Mouse (Mus musculus): Measurements from ENCODE around the gene Dtx3. TPM values are rescaled to one million over a fixed set of nuclear protein-coding genes. Genes with fewer than 3 reads are reported as not detected.
"Not testable (repeated sequence)": the region's sequence is repeated elsewhere in the genome, so short reads cannot be mapped to it uniquely, and the experiment has no call there.

Gene Dtx3
- polyA plus RNA-seq, 1 experiment from 2014 or later, result 199 TPM

DNA sequence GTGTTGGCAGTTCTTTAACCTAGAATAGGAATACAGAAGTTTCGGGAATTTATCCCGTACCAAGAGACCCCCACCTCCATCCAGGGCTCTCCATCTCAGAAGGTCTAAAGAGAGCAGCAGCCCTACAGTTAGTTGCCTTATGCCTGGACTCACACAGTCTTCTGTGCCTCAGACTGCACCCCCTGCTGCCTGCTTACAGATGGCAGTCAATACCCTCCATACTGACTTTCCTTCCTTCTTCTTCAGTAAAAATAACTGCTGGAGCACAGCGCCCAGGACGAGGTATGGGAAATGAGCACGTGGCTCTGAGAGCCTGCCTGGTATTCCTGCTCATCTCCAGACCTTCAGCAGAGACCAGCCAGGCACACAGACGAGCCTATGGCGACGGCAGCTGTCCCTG is 4.8 kb upstream of the Dtx3 start:
- Histone ChIP-seq H3K27ac (no peak overlapping the region), H3K9ac (no peak overlapping the region), H3K4me3 (no peak overlapping the region), H3K9me3 (no peaks in the 10 kb centered on the region), H3K27me3 (replicated peaks) (no peaks in the 10 kb centered on the region), H3K36me3 (peaks cover 59% of the 10 kb centered on the region), H3K4me1 (peaks cover 20% of the 10 kb centered on the region), H3K4me2 (replicated peaks) (no peak overlapping the region)
- no peak for ATAC-seq (ENCODE audit: low FRiP score, low read depth)
- 90% methylated on average over 8 of the region's 8 CpGs for WGBS

DNA sequence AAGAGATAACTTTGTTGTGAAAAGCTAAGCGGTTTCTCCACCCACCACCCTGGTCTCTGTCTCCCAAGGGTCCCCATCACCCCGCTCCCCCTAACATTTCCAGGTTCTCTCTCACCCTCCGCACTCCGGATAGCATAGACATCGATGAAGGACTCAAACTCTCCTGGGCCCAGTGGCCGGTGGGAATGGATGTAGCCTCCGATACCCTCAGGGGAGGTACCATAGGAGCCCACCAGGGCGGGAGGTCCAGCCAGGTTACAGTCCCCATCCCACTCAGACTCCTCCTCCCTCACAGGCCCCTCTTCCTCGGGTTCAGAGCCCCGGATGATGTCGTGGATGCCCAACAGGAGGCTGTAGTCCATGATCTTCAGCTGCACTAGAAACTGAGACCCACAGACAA is 3.9 kb upstream of the Dtx3 start:
- no peak overlapping the region for H3K4me2 ChIP-seq (replicated peaks)
- no peak overlapping the region for H3K9ac ChIP-seq
- peaks cover 52% of the 10 kb centered on the region for H3K36me3 ChIP-seq
- H3K4me1 ChIP-seq, result peaks cover 26% of the 10 kb centered on the region
- H3K27me3 ChIP-seq (replicated peaks), result no peaks in the 10 kb centered on the region
- no peak overlapping the region for H3K27ac ChIP-seq
- H3K4me3 ChIP-seq, result no peak overlapping the region
- H3K9me3 ChIP-seq, result no peaks in the 10 kb centered on the region
- no peak for ATAC-seq (ENCODE audit: low FRiP score, low read depth)
- WGBS, result 79% methylated on average over 11 of the region's 11 CpGs

DNA sequence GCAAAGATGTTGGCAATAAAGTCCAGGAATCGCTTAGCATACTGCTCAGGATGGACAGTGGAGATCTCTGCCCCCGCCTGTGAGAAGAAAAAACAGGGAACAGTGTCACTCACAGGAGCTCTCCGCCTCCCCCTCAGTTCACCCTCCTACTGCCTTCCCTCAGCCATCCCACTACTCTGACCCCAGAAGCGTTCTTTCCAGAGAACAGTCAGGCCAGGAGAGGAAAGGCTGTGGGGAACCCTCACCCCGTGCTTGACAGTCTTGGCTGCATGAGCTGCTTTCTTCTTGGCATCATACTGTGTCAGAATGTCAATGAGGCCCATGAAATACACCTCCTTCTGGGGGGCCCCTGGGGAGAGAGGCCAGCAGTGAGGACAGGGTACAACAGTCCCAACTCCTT is 3.5 kb upstream of the Dtx3 start:
- WGBS, result 66% methylated on average over 5 of the region's 5 CpGs
- Histone ChIP-seq H3K4me1 (peaks cover 30% of the 10 kb centered on the region), H3K4me2 (replicated peaks) (no peak overlapping the region), H3K27me3 (replicated peaks) (no peaks in the 10 kb centered on the region), H3K9ac (no peak overlapping the region), H3K9me3 (no peaks in the 10 kb centered on the region), H3K36me3 (peaks cover 52% of the 10 kb centered on the region), H3K27ac (no peak overlapping the region), H3K4me3 (no peak overlapping the region)
- ATAC-seq (ENCODE audit: low FRiP score, low read depth), result no peak

DNA sequence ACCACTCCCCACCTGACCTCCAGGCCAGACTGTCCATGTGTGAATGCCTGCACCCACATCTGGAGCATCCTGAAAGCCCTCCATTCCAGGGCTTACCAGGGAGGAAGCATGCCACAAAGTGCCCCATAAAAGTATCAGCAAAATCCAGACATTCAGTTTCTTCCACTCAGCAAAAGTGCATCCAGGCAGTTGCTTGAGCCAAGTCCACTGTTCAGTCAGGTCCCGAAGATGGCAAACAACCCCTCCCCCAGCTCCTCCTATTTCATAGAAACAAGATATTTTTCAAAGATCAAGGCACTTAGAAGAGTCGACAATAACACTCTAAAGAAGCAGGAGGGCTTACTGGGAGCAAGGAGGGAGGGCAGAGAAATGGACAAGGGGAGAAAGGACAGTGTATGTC is 3.0 kb upstream of the Dtx3 start:
- no peak overlapping the region for H3K9ac ChIP-seq
- peaks cover 46% of the 10 kb centered on the region for H3K36me3 ChIP-seq
- no peak for ATAC-seq (ENCODE audit: low FRiP score, low read depth)
- H3K27me3 ChIP-seq (replicated peaks), result no peaks in the 10 kb centered on the region
- no peak overlapping the region for H3K4me2 ChIP-seq (replicated peaks)
- no peak overlapping the region for H3K4me3 ChIP-seq
- 65% methylated on average over 2 of the region's 2 CpGs for WGBS
- H3K27ac ChIP-seq, result no peak overlapping the region
- peaks cover 30% of the 10 kb centered on the region for H3K4me1 ChIP-seq
- H3K9me3 ChIP-seq, result no peaks in the 10 kb centered on the region

DNA sequence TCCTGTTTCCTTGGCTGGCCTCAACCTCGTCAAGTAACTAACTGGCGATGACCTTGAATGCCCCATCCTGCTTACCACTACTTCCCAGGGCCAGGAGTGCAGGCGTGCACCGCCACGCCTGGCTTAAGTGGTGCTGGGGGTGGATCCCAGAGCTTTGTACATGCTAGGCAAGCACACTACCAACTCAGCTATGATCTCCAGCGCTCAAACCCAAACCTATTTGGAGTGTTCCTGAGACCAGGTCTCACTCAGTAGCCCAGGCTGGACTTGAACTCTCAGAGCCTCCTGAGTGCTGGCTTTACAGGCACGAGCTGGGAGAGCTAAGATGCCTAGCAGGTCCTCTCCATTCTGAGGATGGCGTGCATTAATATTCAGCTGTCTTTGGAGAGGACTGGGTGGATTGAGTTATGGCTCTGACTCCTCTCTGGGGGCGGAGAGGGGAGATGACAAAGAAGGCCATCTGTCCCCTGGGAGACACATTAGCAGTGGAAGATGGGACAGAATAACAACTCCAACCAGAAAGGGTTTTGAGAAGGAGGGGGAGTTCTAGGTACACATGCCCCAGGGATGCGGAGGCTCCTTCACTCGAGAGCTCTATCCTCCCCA is 2.1 kb upstream of the Dtx3 start:
- H3K9ac ChIP-seq, result no peak overlapping the region
- no peaks in the 10 kb centered on the region for H3K9me3 ChIP-seq
- ATAC-seq (ENCODE audit: low FRiP score, low read depth), result no peak
- peaks cover 36% of the 10 kb centered on the region for H3K4me1 ChIP-seq
- H3K27ac ChIP-seq, result no peak overlapping the region; the same call in 1 of the 2 replicates
- WGBS, result 73% methylated on average over 11 of the region's 11 CpGs
- H3K4me2 ChIP-seq (replicated peaks), result 0 out of 2 replicates have a peak overlapping the region, but pooled peaks have one; percentile 12
- no peak overlapping the region for H3K4me3 ChIP-seq
- peaks cover 46% of the 10 kb centered on the region for H3K36me3 ChIP-seq
- no peaks in the 10 kb centered on the region for H3K27me3 ChIP-seq (replicated peaks)

DNA sequence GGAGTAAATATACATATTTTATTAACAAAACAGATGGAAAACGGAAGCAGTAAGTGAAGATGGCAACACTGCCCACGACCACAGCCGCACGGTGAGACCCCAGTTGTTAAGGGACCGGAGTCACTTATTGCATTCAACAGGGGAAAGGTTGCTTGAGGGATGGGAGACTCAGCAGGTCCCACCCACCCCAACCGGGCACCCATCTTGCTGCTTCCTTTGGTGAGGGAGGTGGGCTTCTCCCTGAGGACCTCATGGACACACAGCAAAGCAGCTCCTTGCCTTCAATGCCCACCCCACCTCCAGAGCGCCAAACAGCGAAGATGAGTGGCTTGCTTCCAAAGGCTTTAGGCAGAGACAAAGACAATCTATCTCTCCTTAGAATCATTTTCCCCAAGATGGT is 1.6 kb upstream of the Dtx3 start:
- Histone ChIP-seq H3K27me3 (replicated peaks) (no peaks in the 10 kb centered on the region), H3K9ac (no peak overlapping the region), H3K4me1 (peaks cover 40% of the 10 kb centered on the region), H3K9me3 (no peaks in the 10 kb centered on the region), H3K4me2 (replicated peaks) (no peak overlapping the region), H3K36me3 (peaks cover 47% of the 10 kb centered on the region), H3K4me3 (no peak overlapping the region), H3K27ac (no peak overlapping the region)
- no peak for ATAC-seq (ENCODE audit: low FRiP score, low read depth)
- WGBS, result 90% methylated on average over 8 of the region's 8 CpGs

DNA sequence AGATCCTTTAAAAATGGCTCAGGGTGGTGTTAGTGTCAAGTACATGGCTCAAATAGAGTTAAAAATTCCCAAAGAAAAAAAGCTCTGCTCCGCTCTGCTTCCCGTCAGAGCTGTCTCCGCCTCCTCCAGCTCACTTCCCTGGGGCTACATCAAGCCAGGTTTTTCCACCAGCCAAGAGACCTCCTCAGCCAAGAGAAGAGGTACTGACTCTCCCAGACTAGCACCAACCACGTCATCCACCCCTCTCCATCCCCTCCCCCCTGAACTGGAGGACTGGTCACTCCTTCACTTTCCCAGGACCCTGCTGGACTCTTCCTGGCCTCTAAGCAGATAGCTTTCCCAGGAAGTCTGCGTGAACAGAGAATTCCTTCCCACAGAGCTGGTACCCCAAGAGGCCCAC is 864 bp upstream of the Dtx3 start:
- peaks cover 45% of the 10 kb centered on the region for H3K36me3 ChIP-seq
- no peaks in the 10 kb centered on the region for H3K9me3 ChIP-seq
- 0 out of 2 replicates have a peak overlapping the region, but pooled peaks have one; percentile 92 for H3K9ac ChIP-seq
- no peaks in the 10 kb centered on the region for H3K27me3 ChIP-seq (replicated peaks)
- peaks cover 40% of the 10 kb centered on the region for H3K4me1 ChIP-seq
- peak overlapping the region; percentile 75 for H3K4me2 ChIP-seq (replicated peaks)
- peak; percentile 23 for ATAC-seq (ENCODE audit: low FRiP score, low read depth)
- 5% methylated on average over 5 of the region's 5 CpGs for WGBS
- 0 out of 2 replicates have a peak overlapping the region, but pooled peaks have one; percentile 27 for H3K27ac ChIP-seq
- peak overlapping the region; percentile 95 for H3K4me3 ChIP-seq

DNA sequence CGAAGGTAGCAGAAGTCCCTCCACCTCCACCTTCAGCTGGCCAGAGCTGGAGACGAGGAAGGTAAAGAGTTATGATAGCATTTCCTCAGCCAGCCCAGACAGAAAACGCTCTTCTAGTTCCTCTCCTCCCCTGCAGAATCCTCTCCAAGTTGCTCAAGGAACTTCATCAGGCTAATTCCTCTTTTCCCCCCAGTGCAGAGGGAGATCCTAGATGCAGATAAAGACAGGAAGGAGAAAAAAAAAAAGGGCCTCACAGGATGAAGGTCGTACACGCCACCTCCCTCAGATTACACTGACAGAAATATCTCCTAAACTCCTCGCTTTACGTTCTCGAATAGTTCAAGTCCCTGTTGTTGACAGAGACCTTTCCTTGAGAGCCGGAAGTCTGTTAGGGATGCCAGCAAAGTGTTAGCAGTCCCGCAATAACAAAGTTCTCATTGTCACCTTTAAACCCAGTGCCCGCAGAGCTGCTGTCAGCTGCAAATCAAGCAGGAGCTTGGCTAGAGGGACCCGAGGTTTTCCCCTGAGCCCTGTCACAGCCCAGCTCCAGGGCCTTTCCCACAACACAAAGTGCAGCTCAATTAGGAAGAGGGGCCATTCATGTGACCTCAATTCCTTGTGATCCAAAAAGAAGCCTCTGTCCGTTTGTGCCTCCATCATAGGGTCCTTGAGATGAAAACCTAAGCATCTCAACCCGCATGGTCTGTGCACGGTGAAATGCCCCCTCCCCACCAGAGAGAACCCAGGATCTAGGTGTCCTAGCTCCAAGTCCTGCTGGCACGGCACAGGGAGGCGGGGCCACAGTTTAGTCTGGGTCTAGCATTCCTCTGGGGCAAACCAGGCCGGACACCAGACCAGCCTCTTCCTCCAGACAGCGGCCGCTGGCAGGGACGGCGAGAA is 850 bp downstream of the Dtx3 start:
- H3K27ac ChIP-seq, result peak overlapping the region; percentile 83
- peak overlapping the region; percentile 75 for H3K4me2 ChIP-seq (replicated peaks)
- peaks cover 37% of the 10 kb centered on the region for H3K36me3 ChIP-seq
- WGBS, result 20% methylated on average over 22 of the region's 22 CpGs
- H3K9me3 ChIP-seq, result no peaks in the 10 kb centered on the region
- peaks cover 57% of the 10 kb centered on the region for H3K4me1 ChIP-seq
- no peaks in the 10 kb centered on the region for H3K27me3 ChIP-seq (replicated peaks)
- H3K4me3 ChIP-seq, result peak overlapping the region; percentile 95
- peak overlapping the region; percentile 92 for H3K9ac ChIP-seq
- ATAC-seq (ENCODE audit: low FRiP score, low read depth), result peak; percentile 12; the same call in 1 of the 2 replicates

DNA sequence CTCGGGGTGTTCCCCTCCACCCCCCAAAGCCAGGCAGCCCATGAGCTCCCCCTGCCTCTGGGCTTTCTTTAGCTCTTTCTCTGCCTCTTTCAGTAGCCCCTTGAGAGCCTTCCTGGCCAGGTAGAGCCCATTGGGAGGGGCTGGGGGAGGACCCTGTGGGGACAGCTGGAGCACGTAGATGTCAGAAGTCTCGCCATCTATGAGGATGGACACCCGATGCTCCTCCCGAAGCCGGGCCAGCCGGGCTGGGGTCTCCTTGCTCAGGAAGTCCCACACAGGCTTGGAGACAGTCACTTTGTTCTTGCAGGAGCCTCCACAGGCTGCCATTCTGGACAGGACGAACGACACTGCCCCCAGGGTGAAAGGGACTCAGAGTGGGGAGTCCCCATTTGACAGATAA is 2.5 kb downstream of the Dtx3 start:
- H3K4me2 ChIP-seq (replicated peaks), result 0 out of 2 replicates have a peak overlapping the region, but pooled peaks have one; percentile 12
- no peaks in the 10 kb centered on the region for H3K27me3 ChIP-seq (replicated peaks)
- ATAC-seq (ENCODE audit: low FRiP score, low read depth), result no peak
- peaks cover 21% of the 10 kb centered on the region for H3K36me3 ChIP-seq
- H3K27ac ChIP-seq, result no peak overlapping the region
- 85% methylated on average over 9 of the region's 9 CpGs for WGBS
- H3K9ac ChIP-seq, result no peak overlapping the region
- no peaks in the 10 kb centered on the region for H3K9me3 ChIP-seq
- H3K4me1 ChIP-seq, result peaks cover 68% of the 10 kb centered on the region
- no peak overlapping the region for H3K4me3 ChIP-seq

DNA sequence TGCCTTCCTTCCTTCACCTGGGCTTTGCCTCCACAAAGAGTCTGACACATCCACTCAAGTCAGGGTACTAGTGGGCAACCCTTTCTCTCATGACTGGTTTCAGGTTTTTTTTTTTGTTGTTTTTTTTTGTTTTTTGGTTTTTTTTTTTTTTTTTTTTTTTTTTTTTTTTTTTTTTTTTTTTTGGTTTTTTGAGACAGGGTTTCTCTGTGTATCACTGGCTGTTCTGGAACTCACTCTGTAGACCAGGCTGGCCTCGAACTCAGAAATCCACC is 3.5 kb downstream of the Dtx3 start:
- not testable (repeated sequence) for H3K27me3 ChIP-seq (replicated peaks); H3K27ac ChIP-seq; ATAC-seq (ENCODE audit: low FRiP score, low read depth); H3K9me3 ChIP-seq; H3K4me3 ChIP-seq; H3K9ac ChIP-seq; H3K4me2 ChIP-seq (replicated peaks)
- Histone ChIP-seq H3K4me1 (peaks cover 69% of the 10 kb centered on the region), H3K36me3 (peaks cover 19% of the 10 kb centered on the region)
- 95% methylated on average over 1 of the region's 1 CpGs for WGBS

DNA sequence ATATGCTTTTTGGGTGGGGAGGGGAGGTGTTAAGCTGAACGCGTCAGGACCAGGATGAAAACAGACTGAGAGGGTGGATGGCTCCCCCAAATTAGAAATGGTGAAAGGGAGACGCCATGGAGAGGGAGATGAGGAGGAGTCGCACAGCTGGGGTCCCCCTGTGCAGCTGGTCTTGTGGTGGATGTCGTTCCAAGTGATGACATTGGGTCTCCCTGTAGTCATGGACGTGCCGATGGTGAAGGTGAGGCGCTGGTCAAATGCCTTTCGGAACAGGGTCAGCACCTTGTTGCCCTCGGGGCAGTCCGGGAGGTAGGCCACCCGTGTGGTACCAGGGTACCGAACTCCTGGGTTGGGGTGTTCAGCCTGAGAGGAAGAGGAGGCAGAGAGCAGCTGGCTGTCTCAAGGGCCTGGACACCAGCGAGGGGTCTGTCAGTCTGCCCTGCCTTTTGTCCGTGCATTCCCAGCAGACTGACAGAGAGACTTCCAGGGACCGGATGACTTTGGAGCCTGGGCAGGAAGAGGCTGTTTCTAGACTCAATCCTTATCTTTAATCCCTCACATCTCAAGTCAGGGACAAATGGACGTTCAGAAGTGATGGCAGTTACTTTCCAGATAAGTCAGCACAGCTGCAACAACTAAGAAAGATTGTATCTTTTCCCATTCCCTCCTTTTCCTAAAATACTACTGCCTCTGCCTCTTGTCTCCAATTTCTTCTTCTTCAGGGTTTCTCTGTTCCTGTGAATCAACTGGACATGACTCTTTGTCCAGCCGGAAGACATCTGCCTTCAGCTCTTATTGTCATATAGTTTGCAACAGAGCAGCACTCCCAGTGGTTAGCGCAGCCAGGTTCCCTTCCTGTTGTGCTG is 4.1 kb downstream of the Dtx3 start:
- Histone ChIP-seq H3K27ac (no peak overlapping the region), H3K9ac (no peak overlapping the region)

More for the DNA sequence above, 4.1 kb downstream of the Dtx3 start:
- Histone ChIP-seq H3K4me1 (peaks cover 66% of the 10 kb centered on the region), H3K9me3 (no peaks in the 10 kb centered on the region), H3K4me3 (no peak overlapping the region), H3K4me2 (replicated peaks) (peak overlapping the region; percentile 94), H3K27me3 (replicated peaks) (no peaks in the 10 kb centered on the region), H3K36me3 (peaks cover 24% of the 10 kb centered on the region)
- 82% methylated on average over 19 of the region's 19 CpGs for WGBS
- ATAC-seq (ENCODE audit: low FRiP score, low read depth), result no peak

Data from neural tube, embryonic 12.5 days (tissue).